Mouse (Mus musculus) heart, postnatal 14 days (tissue): Measurements from ENCODE around the gene Med28. TPM values are rescaled to one million over a fixed set of nuclear protein-coding genes. Genes with fewer than 3 reads are reported as not detected.
A peak's percentile ranks its signal among the peaks of the same experiment; 100 is the strongest.

ENCODE experiments used
- DNase-seq, 2 experiments: peaks; one replicate each; pipeline ENCODE4 v3.0.0; 2021 to 2022
- intact Hi-C: fragments of 180-260 bp; cut with DNase I; formaldehyde crosslinking; loops from one replicate; pipeline ENCODE4 v1.15.1; 2025
- long read RNA-seq, 2 experiments: library from polyadenylated mRNA; stranded (forward); transcript quantifications; one replicate each; pipeline ENCODE4 v2.0.0; 2021
- total RNA-seq, 2 experiments: library from RNA; stranded (reverse); gene quantifications; 2 replicates each; pipeline ENCODE4 v1.2.3; 2021

The Med28 gene
- 10 to 100 TPM; 44.3 to 48.4 TPM for total RNA-seq
- long read RNA-seq, experiment 1, full-length matches to known transcripts: 81 of 81 reads
- long read RNA-seq, experiment 1, partial matches to known transcripts: 0 of 81 reads
- long read RNA-seq, experiment 1, other reads (novel, unspliced or antisense): 0 of 81 reads
- long read RNA-seq, experiment 2, full-length matches to known transcripts: 75 of 75 reads
- long read RNA-seq, experiment 2, partial matches to known transcripts: 0 of 75 reads
- long read RNA-seq, experiment 2, other reads (novel, unspliced or antisense): 0 of 75 reads

DNA sequence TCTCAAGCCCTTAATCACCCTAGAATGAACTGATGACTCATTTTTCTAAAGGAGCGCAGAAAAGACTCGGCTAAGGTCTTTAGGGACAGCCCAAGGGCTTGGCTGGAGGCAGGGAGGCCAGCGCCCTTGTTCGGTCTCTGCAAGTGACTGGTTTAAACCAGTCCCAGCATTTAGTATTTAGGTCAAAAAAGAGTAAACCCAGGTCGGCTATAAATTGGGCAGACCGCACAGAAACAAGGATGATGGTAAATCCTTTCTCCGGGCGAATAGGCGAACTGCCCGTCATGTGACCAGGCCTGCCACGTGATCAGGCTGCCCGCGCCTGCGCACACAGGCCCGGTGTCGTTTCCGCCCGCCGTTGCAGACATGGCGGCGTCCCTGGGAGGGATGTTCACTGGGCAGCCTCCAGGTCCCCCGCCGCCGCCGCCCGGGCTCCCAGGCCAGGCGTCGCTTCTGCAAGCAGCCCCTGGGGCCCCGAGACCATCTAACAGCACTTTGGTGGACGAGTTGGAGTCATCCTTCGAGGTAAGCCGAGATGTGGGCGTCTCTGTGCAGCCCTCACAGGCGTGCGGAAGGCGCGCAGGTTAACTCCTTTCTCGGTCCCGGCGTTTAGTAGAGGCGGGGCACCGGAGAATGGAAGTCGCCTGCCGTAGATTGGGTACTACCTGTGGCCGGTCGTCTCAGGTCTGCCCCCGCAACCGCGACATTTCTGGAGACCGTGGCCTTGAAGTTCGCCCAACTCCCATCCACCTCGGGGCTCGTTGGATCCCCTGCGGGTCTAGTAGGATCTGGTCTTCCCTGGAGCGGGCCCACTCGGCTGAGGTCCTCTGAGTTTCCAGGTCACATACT, at the start of gene Med28:
Med28 (plus strand) TSS at position 270 of the 849 bp plus-strand sequence.
- intact Hi-C loops: loop anchor here (2.0 to 10.0 kb wide), 2 partner anchors 71 to 1295 kb away; partner anchors contain the start of gene Tapt1
- DNase-seq: peak; percentile 95 to 96

DNA sequence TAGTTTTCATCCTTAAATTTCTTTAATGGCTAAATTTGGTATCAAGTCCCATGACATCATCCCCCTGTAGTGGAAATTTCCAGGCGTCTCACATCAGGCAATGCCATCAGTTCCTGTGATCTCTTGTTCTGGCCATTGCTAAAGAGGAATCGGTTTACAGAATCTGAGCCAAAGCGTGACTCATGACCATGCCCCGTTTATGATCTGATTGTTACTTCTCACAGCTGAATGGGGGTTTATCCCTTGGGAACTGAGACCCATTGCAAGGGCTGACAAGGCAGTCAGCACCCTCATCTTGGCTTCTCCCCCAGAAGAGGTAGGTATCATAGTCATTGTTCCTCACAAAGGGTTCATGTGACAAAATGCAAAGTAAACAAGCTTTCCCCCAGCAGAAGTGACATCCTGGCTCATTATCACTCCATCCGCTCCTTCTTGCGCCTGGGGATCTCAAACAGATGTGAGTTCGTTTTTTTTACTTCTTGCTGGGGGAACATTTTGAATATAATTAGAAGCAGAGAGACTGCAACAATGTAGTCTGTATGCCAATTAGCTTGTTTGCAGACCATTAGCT, 47.1 kb upstream of the Med28 start:
- DNase-seq: no peak
- intact Hi-C loops: loop anchor here (5.0 kb wide), 1 partner anchor 874 kb away; no protein-coding TSS in a partner anchor

DNA sequence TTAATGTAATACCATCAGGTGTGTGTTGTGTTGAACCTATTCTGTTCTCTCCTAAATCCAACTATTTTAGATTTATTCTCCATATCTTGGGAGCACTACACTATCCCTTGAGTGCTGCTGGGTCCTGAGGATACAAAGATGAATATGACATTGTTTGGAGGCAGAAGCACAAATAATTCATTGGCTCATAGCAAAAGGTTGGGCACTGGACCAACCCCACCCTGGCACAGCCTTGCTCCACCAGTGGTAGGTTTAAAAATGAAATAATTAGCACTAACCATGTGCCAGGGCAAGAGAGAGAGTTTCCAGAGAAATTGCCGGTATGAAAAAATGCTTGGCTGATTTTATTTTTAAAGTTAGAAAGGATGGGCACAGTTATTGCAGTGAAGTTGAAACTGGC, 46.5 kb upstream of the Med28 start:
- intact Hi-C loops: loop anchor here (5.0 kb wide), 1 partner anchor 874 kb away; no protein-coding TSS in a partner anchor

DNA sequence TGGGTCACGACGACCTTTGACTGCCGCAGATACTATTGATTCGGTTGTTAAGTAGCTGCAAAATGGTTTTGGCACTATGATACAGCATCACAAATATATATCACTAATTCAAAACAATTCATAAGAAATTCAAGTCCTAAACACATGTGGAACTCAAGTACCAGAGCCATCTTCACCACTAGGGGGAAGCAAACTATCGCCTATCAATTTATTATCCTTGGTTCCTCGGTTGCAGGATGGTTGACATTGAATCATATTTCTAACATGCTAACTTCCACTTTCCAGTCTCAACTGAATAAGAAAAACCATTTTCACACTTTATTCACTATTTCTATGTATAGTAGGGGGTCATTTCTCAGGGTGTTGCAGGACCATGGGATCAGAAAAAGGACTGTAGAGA, 45.8 kb upstream of the Med28 start:
- intact Hi-C loops: loop anchor here (2.0 to 5.0 kb wide), 2 partner anchors 195 to 873 kb away; partner anchors contain the start of gene Ncapg
- peak; percentile 17 to 58 for DNase-seq

More for the DNA sequence above, 46.5 kb upstream of the Med28 start:
- no peak for DNase-seq

DNA sequence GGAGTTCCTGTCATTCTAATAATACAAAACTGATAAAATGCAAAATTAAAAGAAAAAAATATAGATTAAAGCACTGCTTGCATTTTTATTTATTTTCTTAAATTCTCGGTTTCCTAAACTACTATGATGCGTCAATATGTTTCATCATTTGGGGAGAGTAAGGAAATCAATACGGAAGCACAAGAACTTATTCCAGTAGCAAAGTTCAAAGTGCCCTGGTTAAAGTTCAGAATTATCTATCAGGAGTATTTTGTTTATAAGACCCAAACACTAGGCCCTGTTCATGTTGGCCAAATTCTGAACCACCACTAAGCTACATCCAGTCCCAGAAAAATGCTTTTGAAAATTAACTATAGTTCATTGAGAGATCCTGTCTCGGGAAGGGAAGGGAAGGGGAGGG, 45.3 kb upstream of the Med28 start:
- intact Hi-C loops: loop anchor here (2.0 to 5.0 kb wide), 2 partner anchors 194 to 873 kb away; partner anchors contain the start of gene Ncapg
- DNase-seq: no peak

DNA sequence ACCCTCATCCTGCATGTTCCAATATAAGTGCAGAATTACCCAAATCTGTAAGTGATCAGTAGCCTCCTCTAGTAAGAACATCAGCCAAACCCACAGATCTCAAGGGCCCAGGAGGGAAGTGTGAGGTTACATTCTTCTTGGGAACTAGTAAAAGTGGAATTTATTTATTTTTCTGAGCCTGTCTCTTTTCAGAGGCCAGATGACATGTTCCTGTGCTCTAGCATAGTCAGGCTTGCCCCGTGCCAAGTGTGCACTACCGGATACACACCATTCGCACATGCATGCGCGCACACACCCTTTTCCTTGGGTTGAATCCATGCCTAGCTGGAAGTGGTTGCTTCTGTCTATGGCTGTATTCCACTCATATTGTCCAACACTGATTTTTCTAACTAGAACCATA, 44.3 kb upstream of the Med28 start:
- intact Hi-C loops: loop anchor here (2.0 kb wide), 1 partner anchor 193 kb away; the partner anchor contains the start of gene Ncapg
- DNase-seq: no peak

DNA sequence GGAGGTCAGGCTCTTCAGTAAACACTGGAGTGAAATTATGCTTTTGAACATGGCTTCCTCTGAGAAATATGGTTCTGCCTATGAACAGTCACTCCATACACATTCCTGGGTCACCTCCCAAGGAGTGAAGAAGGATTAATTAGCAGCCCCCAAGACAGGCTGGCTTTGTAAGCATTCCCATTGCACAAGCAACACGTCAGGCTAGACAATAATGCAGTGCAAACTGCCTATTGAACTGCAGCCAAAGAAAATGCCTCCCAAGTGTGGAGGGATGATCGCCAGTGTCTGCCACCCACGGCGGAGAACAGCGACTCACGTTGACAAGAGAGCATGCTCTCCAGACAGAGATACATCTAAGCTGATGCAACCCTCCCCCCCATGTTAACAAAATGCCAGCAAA, 43.7 kb upstream of the Med28 start:
- intact Hi-C loops: no loop called here
- DNase-seq: no peak

DNA sequence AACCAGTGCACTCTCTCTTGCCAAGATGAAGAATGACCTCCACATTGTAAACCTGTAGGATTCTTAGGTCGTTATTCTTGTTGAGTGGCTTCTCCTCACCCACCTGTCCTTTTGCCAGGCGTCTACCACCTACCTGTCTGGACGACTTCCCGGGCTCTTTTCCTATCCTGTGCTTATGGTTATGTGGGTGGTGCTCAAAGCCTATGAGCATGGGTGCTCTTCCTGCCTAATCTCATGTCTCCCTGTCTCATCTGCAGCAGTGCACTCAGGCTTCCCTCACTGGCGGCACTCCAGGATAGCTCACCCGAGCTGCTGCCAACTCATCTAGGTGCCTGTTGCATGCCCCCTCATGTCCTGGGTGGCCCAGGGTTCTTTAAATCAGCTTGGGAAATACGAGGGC, 42.4 kb upstream of the Med28 start:
- intact Hi-C loops: no loop called here
- no peak for DNase-seq

DNA sequence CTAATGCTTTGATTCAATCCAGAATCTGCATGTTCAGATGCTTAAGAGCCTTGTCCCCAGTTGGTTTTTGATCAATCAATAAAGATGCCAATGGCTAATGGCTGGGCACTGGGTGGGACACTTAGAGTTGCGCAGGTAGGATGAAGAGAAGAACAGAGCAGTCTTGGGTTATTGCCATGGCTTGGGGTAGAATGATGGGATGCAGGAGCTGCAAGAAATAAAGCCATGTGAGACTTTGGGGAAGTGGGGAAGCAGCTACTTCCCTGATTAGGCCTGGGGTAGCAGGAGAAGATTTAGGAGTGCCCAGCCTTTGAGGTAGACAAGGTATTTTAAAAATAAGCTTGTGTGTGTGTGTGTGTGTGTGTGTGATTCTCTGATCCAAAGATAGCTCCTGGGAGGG, 40.0 kb upstream of the Med28 start:
- intact Hi-C loops: no loop called here
- DNase-seq: no peak

DNA sequence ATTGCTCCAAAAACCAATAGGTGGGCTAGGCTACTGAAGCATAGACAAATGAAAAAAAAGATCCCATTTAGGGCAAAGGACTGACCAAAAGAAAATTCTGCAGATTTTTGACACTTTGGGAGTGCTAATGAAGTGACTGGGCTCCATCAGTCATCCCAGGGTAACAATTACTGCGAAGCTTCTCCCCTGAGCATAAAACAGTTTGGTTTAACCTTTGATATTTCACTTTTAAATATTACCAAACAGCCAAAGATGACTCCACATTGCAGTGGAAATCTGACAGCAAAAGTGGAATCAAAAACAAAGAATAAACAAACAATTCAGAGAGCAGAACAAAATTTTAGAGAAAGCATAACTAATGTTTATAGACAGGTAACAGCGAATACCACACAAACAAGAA, 38.9 kb upstream of the Med28 start:
- intact Hi-C loops: no loop called here
- DNase-seq: no peak

DNA sequence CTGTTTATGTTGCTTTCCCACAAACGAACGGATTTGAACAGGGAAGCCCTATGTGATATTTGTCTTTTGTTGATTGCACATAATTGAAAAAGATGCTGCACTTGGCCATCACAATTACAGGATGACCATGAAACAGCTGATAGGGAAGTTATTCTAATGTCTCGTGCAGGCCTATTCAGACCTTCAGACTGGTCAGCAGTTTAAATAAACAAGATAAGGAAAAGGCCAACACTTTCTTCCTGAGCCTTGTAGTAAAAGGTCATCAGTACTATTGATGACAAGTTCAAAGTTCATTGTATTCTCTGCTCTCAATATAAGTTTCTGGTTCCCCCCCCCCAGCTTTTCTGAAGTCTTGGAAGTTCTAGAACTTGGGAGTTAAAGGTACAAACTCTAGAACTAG, 37.4 kb upstream of the Med28 start:
- intact Hi-C loops: no loop called here
- DNase-seq: no peak

DNA sequence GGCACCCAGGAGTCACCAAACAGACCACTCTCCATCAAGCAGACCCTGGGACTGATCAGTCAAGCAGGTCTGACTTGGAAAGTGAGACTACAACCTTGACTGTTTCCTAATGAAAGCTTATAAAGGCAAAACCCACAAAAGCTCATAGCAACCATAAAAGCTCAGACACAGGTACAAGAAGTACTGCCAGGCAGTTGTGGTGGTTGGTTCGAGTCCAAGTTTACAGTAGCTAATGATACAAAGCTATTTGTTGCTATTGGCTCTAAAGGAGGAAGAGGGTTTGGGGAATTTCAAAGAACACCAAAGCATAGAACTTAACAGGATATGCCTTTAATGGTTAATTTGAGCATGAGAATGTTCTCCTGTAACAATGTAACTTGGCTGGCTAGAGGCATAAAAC, 36.4 kb upstream of the Med28 start:
- intact Hi-C loops: no loop called here
- no peak for DNase-seq

DNA sequence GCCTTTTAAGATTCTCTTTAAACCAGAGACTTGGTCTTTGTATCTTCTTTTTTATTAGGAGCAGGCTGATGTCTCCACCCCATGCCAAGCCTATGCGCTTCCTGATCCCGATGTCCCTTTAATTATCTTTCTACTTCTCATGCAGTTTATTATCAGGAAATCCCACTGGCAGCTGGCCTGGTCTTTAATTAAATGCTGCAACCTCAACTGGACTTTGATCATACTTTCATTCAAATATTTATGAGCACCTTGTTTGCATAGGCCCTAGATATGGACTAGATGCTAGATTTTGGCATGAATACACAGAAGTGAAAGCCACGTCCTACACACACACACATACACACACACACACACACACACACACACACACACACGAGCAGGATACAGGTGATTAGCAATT, 28.3 kb upstream of the Med28 start:
- intact Hi-C loops: loop anchor here (2.0 kb wide), 1 partner anchor 41 kb away; the partner anchor contains the start of gene Qdpr
- no peak for DNase-seq

DNA sequence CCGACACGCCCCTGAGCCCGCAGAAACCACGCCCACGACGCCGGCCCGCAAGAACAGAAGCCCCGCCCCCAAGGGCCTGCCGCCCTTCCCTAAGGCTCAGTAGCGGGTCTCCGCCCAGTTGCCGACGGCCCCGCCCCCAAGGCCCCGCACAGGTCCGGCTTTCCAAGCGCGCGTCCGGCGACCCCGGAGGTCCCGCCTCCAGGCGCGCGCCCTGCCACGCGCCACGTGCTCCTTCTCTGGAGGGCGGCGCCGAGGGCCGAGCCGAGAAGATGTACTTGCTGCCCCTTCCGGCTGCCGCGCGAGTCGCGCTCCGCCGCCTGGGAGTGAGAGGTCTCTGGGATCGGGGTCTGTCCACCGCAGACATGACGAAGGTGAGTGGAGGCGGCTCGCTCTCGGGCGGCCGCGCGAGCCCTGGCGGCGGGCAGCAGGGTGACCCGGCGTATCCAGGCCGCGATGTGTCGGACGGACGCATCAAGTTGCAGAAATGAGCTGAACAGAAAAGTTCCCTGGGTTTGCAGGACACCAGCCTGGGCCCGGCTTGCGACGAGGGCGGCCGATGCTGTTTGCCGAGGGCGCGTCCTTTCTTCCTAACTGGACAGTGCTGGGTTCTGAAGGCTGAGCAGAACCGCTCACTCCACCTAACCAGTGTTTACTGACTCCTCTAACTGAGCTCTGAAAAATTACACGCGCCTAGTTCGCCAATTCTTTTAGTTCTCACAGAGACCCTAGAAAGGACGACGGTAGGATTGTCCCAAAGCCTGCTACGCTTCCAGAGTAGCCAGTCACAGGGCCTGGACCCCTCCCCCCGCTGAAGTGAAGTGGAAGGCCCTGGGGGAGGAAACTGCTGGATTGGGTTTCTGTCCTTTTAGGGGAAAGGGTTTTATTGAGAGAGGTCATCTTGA, 26.6 kb upstream of the Med28 start, which contains the start of gene Lap3:
Lap3 (plus strand) TSS at position 184 of the 902 bp plus-strand sequence.
- intact Hi-C loops: loop anchor here (2.0 kb wide), 2 partner anchors 23 to 43 kb away; partner anchors contain the start of gene Qdpr
- peak; percentile 100 for DNase-seq

DNA sequence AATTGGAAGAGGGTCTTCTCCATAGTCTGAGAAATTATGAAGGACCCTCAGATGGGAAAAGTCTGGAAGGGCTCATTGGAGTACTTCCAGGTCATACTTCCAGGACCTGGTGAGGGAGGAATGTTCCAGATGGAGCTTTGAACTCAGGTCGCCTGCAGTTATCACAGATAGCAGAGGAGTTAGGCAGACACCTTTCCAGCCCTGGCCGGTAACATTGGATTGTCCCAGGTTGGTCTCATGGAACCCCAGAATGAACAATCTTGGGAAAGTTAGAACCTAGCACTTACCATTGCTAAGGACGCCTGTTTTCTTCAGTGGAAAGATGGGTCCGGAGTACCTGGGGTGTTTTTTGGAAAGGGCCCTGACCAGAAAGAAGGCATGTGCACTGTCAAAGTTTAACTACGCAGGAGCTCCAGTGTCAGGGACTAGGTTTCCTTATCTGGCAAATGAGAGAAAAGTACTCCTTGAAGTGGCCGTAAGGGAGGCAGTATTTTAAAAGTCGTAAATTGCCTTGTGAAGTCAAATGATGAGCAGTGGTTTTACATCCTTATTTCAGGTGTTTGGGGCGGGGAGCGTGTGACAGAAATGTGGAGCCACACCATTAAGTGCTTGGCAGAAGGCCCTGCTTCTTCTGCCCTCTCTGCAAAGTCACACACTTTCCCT, 25.8 kb upstream of the Med28 start:
- DNase-seq: no peak
- intact Hi-C loops: loop anchor here (2.0 kb wide), 1 partner anchor 23 kb away; no protein-coding TSS in a partner anchor

DNA sequence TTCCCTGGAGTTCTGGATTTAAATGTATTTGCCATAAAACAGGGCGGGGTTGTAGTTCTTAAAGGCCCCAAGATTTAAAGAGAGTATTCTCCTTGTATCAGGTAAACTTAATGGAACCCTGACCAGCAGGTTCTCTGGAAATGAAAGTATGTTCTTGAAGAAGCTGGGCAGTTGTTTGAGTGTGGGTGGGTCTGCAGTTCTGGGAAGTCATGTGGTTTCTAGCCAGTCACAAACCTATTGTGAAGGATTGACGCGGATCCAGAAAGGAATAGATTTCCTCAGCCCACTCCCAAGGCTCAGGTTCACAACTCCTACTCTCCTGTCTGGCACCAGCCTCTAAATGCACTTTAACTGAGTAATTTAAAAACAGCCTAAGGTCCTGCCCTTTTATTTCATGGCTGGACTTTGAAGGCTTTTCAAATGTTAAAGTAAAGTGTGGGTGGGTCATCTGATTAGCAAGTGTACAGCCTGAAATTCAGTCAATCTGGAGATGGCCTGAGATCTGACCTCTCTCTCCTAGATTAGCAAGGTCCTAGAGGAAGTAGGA, 24.5 kb upstream of the Med28 start:
- no peak for DNase-seq
- intact Hi-C loops: loop anchor here (2.0 kb wide), 1 partner anchor 21 kb away; no protein-coding TSS in a partner anchor

DNA sequence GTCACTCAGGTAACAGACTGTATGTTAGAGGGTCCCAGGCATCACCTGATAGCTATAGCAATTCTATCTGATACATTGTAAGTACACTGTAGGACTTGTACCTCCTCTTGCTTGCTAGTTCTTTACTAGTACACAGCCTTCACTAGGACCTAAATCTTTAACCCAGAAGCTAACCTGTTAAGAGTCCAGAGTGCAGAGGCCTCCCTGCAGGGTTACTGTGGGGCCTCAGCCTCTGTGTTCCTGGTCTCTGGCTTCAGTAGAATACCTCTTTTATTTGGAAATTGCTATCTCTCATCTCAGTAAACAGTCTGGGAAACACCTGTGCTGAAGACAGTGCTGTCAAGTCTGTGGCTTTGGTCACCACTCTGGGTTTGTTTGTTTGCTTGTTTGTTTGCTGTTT, 24.0 kb upstream of the Med28 start:
- intact Hi-C loops: no loop called here

DNA sequence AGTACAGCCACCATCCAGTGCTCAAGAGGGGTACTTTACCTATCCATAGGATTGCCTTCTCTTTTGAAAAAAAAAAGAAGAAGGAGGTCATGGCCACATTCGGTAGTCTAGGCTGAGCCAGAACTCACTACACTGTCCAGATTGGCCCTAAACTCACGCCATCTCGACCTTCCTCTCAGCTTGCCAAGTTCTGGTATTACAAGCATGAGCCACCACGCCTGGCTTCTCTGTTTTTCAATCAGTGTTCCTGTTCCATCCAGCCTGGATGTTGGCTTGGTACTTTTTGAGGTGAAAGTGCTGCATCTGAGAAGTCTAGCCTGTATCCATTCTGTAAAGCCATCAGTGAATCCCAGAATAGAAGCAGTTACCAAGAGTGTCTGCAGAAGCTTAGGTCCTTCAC, 23.6 kb upstream of the Med28 start:
- DNase-seq: no peak
- intact Hi-C loops: no loop called here

More for the DNA sequence above, 24.0 kb upstream of the Med28 start:
- DNase-seq: no peak
